Mouse (Mus musculus) small intestine, adult 2 months (tissue): ENCODE measurements at regions not wholly inside any gene's neighbourhood (a gene's known extent, or its start where the extent isn't known, plus 50 kb on each side); places are given as distances from the start of the nearest gene placed in this dataset.

Experiments
- H3K27ac ChIP-seq: fragments of 200-500 bp; 2 replicates; pipeline ENCODE4 v1.5.1; 2012; ENCODE audit warnings: low read depth, low read length, control low read depth, inconsistent platforms; ENCODE audit not compliant: insufficient read depth
- H3K27me3 ChIP-seq: fragments of 200-500 bp; 2 replicates; pipeline ENCODE4 v1.6.1; 2012; ENCODE audit warnings: mild to moderate bottlenecking, moderate library complexity, low read length, inconsistent platforms; ENCODE audit not compliant: control insufficient read depth, insufficient read depth
- H3K36me3 ChIP-seq: fragments of 200-500 bp; 2 replicates; pipeline ENCODE4 v1.6.1; 2012; ENCODE audit warnings: mild to moderate bottlenecking, low read length, control low read depth, inconsistent platforms; ENCODE audit not compliant: control insufficient read depth, insufficient read depth
- H3K4me1 ChIP-seq: fragments of 200-500 bp; 2 replicates; pipeline ENCODE4 v1.6.1; 2012; ENCODE audit warnings: low read length, inconsistent platforms, mixed read lengths; ENCODE audit not compliant: control insufficient read depth, insufficient read depth, insufficient read length
- H3K4me3 ChIP-seq: fragments of 200-500 bp; 2 replicates; pipeline ENCODE4 v1.5.1; 2012; ENCODE audit warnings: low read depth, mild to moderate bottlenecking, control low read depth, inconsistent platforms, low read length, moderate library complexity
- CTCF ChIP-seq: fragments of 200-500 bp; IDR thresholded peaks from 2 replicates; pipeline ENCODE4 v1.5.1; 2012; ENCODE audit warnings: low read depth, mild to moderate bottlenecking, control low read depth, inconsistent platforms, low read length, moderate library complexity, mixed read lengths; ENCODE audit not compliant: insufficient replicate concordance, insufficient read length; ENCODE audit errors: extremely low read depth
- POLR2A ChIP-seq: fragments of 200-500 bp; IDR thresholded peaks from 2 replicates; pipeline ENCODE4 v1.6.1; 2012; ENCODE audit warnings: low read depth, mild to moderate bottlenecking, control low read depth, inconsistent platforms, low read length, moderate library complexity
- WGBS: fragments of 180-500 bp; shearing (Covaris S2); methylation state at CpG from one replicate; pipeline ENCODE4 v1.1.7; 2018; 5-methylcytosine and 5-hydroxymethylcytosine counted together

GRCm38 (mm10) chr10:8995097-8995496, 109.2 kb upstream of the Sash1 start:
- TF ChIP-seq POLR2A: no peak
- TF ChIP-seq CTCF: no peak
- 23% methylated on average over 3 of the region's 3 CpGs for WGBS
- Histone ChIP-seq H3K27me3 (no peaks in the 10 kb centered on the region), H3K36me3 (no peaks in the 10 kb centered on the region), H3K27ac (no peak overlapping the region), H3K4me3 (no peak overlapping the region), H3K4me1 (peaks cover 2% of the 10 kb centered on the region; the same call in 1 of the 2 replicates)

- Histone ChIP-seq H3K4me3 (no peak overlapping the region), H3K36me3 (no peaks in the 10 kb centered on the region), H3K27ac (no peak overlapping the region), H3K27me3 (no peaks in the 10 kb centered on the region), H3K4me1 (no peaks in the 10 kb centered on the region)
- WGBS: 87% methylated on average over 7 of the region's 7 CpGs
- no peak for TF ChIP-seq CTCF
- TF ChIP-seq POLR2A: no peak
Measured at GRCm38 (mm10) chr10:8986339-8986738, 100.5 kb upstream of the Sash1 start.

- Histone ChIP-seq H3K36me3 (no peaks in the 10 kb centered on the region), H3K4me1 (no peaks in the 10 kb centered on the region), H3K4me3 (no peak overlapping the region), H3K27ac (no peak overlapping the region), H3K27me3 (no peaks in the 10 kb centered on the region)
- TF ChIP-seq CTCF: no peak
- no peak for TF ChIP-seq POLR2A
- 72% methylated on average over 4 of the region's 4 CpGs for WGBS
Measured at GRCm38 (mm10) chr10:8983347-8983746, 97.5 kb upstream of the Sash1 start.

- no peaks in the 10 kb centered on the region for H3K36me3 ChIP-seq
- WGBS: 25% methylated on average over 1 of the region's 1 CpGs
- TF ChIP-seq POLR2A (no peak), CTCF (no peak)
- no peaks in the 10 kb centered on the region for H3K27me3 ChIP-seq
- no peaks in the 10 kb centered on the region for H3K4me1 ChIP-seq
- H3K4me3 ChIP-seq: no peak overlapping the region
- H3K27ac ChIP-seq: no peak overlapping the region
Measured at GRCm38 (mm10) chr10:8980568-8980967, 94.7 kb upstream of the Sash1 start.

GRCm38 (mm10) chr10:8978595-8978994, 92.7 kb upstream of the Sash1 start:
- H3K4me1 ChIP-seq: no peaks in the 10 kb centered on the region
- H3K4me3 ChIP-seq: no peak overlapping the region
- TF ChIP-seq POLR2A (no peak), CTCF (no peak)
- H3K27me3 ChIP-seq: no peaks in the 10 kb centered on the region
- no peaks in the 10 kb centered on the region for H3K36me3 ChIP-seq
- 90% methylated on average over 3 of the region's 3 CpGs for WGBS
- H3K27ac ChIP-seq: no peak overlapping the region

GRCm38 (mm10) chr10:8973934-8974333, 88.1 kb upstream of the Sash1 start:
- Histone ChIP-seq H3K4me3 (no peak overlapping the region), H3K4me1 (no peaks in the 10 kb centered on the region), H3K27me3 (no peaks in the 10 kb centered on the region), H3K27ac (no peak overlapping the region), H3K36me3 (no peaks in the 10 kb centered on the region)
- 39% methylated on average over 1 of the region's 1 CpGs for WGBS
- TF ChIP-seq POLR2A: no peak
- no peak for TF ChIP-seq CTCF

GRCm38 (mm10) chr10:8972789-8973551, 87.1 kb upstream of the Sash1 start:
- WGBS: 75% methylated on average over 8 of the region's 8 CpGs
- Histone ChIP-seq H3K27ac (no peak overlapping the region), H3K27me3 (no peaks in the 10 kb centered on the region), H3K4me1 (no peaks in the 10 kb centered on the region), H3K36me3 (no peaks in the 10 kb centered on the region), H3K4me3 (no peak overlapping the region)
- no peak for TF ChIP-seq CTCF
